Mouse (Mus musculus) right cerebral cortex, postnatal 14 days (tissue): Measurements from ENCODE around the gene Psma6.

Experiments
- DNase-seq: peaks from one replicate; pipeline ENCODE4 v3.0.0; 2022

Psma6 gene

GRCm38 (mm10) chr12:55440416-55440815 lies 56.4 kb downstream of the Psma6 start:
- no peak for DNase-seq

GRCm38 (mm10) chr12:55442245-55442644 lies 58.2 kb downstream of the Psma6 start:
- DNase-seq, result no peak

- DNase-seq, result peak; percentile 54
Observed at GRCm38 (mm10) chr12:55442861-55443850, 59.1 kb downstream of the Psma6 start.

GRCm38 (mm10) chr12:55444031-55444451 lies 60.0 kb downstream of the Psma6 start:
- no peak for DNase-seq

GRCm38 (mm10) chr12:55445583-55445982 lies 61.6 kb downstream of the Psma6 start:
- no peak for DNase-seq

GRCm38 (mm10) chr12:55446366-55446745 lies 62.3 kb downstream of the Psma6 start:
- DNase-seq, result no peak

- peak; percentile 68 for DNase-seq
Observed at GRCm38 (mm10) chr12:55446746-55447395, 62.8 kb downstream of the Psma6 start.

- no peak for DNase-seq
Observed at GRCm38 (mm10) chr12:55447396-55447760, 63.4 kb downstream of the Psma6 start.

GRCm38 (mm10) chr12:55448457-55448856 lies 64.4 kb downstream of the Psma6 start:
- DNase-seq, result no peak

- no peak for DNase-seq
Observed at GRCm38 (mm10) chr12:55449048-55449447, 65.0 kb downstream of the Psma6 start.

- DNase-seq, result no peak
Observed at GRCm38 (mm10) chr12:55450421-55450820, 66.4 kb downstream of the Psma6 start.

- DNase-seq, result no peak
Observed at GRCm38 (mm10) chr12:55452839-55453238, 68.8 kb downstream of the Psma6 start.

GRCm38 (mm10) chr12:55453924-55454323 lies 69.9 kb downstream of the Psma6 start:
- DNase-seq, result no peak

- DNase-seq, result no peak
Observed at GRCm38 (mm10) chr12:55455206-55455605, 71.2 kb downstream of the Psma6 start.

- DNase-seq, result no peak
Observed at GRCm38 (mm10) chr12:55456136-55456535, 72.1 kb downstream of the Psma6 start.

- DNase-seq, result no peak
Observed at GRCm38 (mm10) chr12:55456893-55457292, 72.9 kb downstream of the Psma6 start.

- no peak for DNase-seq
Observed at GRCm38 (mm10) chr12:55459739-55460138, 75.7 kb downstream of the Psma6 start.

GRCm38 (mm10) chr12:55460900-55461299 lies 76.9 kb downstream of the Psma6 start:
- DNase-seq, result no peak

- DNase-seq, result no peak
Observed at GRCm38 (mm10) chr12:55461767-55462166, 77.7 kb downstream of the Psma6 start.

GRCm38 (mm10) chr12:55462456-55462855 lies 78.4 kb downstream of the Psma6 start:
- no peak for DNase-seq

GRCm38 (mm10) chr12:55463087-55463486 lies 79.1 kb downstream of the Psma6 start:
- no peak for DNase-seq

GRCm38 (mm10) chr12:55463992-55464845 lies 80.2 kb downstream of the Psma6 start:
- peak; percentile 39 for DNase-seq

- DNase-seq, result no peak
Observed at GRCm38 (mm10) chr12:55464846-55465361, 80.9 kb downstream of the Psma6 start.
